Mouse (Mus musculus): ENCODE results near the gene Mbtps2.

The Mbtps2 gene

DNA sequence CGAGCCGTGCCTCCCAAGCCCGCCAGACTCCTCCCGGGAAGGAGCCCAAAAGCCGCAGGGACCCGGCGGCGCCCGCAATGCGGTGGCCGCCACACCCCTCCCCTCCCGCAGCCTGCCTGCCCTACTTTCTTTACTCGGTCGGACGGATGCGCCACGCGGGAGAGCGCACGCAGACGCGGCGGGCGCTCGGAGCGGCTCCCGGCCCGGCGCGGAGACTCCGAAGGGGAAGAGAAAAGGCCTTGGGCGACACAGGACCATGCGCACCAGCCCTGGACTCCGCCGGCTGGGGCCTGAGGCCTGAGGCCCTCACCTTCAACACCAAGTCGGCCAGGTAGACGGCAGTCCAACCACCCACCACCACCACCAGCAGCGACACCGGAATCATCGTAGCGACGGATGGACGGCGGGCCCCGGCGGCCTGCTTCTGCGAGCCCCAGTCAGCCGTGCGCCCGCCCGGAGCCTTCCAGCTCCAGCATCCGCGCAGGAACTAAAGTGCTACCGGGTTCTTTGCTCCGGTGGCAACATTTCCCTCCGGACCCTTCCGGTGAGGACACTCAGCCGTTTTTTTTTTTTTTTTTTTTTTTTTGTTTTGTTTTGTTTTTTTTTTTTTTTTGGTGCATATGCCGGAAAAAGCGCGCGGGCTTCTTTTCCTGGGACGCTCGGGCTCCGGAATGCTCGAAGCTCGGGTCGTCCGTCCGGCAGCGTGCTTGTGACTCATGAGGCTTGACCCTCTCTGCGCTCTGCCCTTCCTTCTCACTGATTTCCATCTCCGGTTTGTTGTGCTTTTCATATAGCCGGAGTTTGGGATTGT lies at the start of gene Mbtps2:
Gene Mbtps2 (minus strand): TSS at position 530 of the 811 bp plus-strand sequence.
- DNase-seq (ENCODE audit: low spot score in 2 of 2), result peak; percentile 46 to 62

DNA sequence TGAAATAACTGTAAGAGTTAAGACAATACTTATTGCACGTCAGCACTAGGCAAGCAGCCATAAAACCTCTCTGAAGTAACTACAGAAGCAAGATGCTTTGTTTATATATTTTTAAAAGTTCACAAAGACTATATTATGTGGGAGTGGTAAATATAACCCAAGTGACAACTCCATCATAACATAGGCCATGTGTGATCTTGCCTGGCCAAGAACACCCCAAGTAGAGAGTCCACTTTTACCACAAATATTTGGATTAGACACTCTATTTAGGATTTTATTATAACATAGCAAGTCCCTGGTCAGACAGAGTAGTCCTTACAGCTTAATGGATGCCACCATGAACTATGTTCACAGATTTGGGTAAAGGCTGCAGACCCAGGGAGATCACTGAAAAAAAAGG lies 47.9 kb upstream of the Mbtps2 start:
- no peak for DNase-seq (ENCODE audit: low spot score in 2 of 2)

DNA sequence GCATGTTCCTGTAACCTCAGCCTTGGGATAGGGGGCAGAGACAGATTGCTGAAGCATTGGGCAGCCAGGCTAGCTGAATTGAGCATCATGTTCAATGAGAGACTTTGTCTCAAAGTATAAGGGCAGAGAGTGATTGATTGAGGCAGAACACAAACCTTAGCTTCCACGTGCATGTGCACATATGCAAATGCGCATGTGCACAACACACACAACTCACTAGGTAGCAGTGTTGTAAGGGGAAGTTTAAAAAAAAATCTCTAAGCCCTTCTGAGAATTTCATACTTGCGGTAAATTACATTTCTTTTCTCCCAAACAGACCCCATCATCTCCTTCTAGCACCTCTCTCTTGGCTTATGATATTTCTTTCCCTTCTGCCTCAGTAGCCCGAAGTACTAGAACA lies 46.2 kb upstream of the Mbtps2 start:
- no peak for DNase-seq (ENCODE audit: low spot score in 2 of 2)

DNA sequence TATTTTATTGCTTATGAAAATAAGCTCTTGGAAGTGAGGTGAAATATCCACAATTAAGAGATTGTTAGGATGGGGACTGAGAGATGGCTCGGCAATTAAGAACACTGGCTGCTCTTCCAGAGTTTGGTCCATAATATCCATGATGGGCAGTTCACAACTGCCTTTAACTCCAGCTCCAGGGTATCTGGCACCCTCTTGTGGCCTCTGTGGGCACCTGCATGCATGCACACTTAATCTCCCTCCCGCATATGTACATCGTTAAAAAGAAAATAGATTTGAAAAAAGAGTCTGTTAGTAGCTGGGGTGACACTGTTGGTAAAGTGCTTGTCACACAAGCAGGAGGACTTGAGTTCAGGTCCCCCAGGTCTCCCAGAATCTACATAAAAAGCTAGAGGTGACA lies 45.8 kb upstream of the Mbtps2 start:
- peak; percentile 3 to 25 for DNase-seq (ENCODE audit: low spot score in 2 of 2)

DNA sequence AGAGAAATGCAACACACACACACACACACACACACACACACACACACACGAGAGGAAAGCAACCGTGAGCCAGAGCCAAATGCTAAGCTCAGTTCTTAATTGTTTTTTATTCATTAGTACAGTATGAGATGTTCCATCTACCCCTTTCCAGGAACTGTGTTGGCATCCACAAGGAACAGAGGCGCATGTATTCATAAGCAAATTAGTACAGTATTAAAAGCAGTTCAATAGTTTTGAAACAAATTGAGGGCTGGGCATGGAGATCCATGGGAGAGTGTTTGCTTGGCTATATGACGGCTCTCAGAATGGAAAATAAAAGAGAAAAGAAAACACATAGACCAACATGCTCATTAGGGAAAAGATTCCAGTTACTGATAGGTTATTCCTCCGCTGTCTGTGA lies 44.3 kb upstream of the Mbtps2 start:
- no peak for DNase-seq (ENCODE audit: low spot score in 2 of 2)

DNA sequence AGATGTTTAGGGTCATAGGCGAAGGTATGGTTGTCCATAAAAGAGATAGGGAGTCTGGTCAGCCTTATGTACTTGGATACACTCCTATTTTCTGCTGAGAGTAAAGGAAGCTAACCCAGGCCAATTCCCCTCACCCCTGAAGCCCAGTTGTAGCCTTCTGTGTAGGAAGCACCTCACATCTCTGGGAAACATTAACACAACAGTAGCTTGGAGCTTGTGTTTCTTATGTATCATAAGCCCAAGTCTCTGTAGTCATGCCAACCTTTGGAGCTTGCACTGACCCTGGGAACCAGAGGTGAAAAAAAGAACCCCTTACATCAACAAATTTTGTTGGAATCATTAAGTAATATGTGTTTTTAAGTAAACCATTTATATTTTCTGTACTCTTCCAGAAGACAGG lies 38.7 kb upstream of the Mbtps2 start:
- no peak for DNase-seq (ENCODE audit: low spot score in 2 of 2)

DNA sequence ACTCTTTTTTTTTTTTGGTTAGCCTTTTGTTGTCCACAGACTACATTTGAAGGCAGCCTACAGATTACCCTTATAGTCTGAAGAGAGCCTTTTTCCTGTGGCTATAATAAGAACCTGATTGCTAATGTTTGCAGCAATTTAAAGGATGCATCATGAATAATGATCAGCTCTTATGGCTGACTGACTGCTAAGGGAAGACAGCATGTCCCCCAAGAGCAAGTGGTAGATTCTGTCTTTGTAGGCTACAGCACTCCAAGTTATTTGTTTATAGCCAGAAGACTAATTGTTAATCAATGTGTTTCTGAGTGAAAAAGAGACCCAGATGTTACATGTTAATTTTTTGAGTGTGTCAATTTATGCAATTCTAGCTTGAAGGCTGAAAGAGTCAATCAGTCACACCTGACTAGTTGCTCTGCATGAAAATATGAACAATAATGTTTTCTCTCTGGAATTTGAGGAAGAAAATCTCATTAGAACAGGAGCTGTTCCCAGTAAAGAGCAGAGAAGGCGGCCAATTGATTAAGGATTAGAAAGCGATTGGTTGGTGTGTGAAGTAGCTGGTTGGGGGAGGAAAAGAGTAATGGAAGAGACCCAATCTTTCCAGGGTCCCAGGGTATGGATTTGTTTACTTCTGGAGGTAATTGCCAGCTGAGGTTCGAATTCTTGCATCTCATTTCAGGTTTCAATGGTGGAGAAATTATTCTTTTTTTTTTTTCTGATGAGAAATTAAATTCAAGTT lies 35.3 kb upstream of the Mbtps2 start:
- no peak for DNase-seq (ENCODE audit: low spot score in 2 of 2)

DNA sequence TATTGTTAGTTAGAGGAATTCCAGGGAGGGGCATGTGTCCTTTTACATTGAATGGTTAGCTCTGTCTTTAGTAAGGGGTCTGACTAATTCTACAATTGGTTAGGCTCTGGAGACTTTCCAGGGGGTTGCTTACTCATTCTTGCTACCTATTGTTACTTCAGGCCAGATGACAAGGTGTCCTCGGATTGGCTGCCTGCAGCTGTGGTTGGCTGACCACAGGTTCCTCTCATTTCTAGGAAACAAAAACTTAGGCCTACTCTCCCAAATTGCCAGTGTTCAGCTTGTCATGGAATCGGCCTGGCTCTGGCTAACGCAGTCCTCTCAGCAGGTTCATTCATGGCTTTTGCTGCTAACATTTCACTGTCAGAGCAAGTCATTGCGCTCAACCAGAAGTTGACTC lies 31.8 kb upstream of the Mbtps2 start:
- DNase-seq (ENCODE audit: low spot score in 2 of 2), result no peak

DNA sequence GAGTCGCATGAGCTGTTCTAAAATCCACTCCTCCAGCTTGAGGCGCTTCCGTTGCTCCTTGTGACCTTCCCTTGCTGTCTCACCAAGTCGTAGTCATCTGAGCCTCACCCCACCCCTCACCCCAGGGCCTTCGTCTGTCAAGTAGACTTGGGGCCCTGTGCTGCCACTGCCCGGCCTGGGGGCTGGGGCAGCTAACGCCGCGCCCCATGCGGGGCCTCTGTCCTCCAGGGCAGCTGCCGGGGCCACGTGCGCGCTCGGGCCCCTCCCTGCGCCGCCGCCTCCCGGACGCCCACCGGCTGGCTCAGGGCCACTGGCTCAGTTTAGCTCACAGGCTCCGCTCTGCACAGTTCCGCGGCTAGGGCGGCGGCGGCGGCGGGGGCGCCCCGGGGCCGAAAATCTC lies 14.4 kb upstream of the Mbtps2 start:
- DNase-seq (ENCODE audit: low spot score in 2 of 2), result no peak

DNA sequence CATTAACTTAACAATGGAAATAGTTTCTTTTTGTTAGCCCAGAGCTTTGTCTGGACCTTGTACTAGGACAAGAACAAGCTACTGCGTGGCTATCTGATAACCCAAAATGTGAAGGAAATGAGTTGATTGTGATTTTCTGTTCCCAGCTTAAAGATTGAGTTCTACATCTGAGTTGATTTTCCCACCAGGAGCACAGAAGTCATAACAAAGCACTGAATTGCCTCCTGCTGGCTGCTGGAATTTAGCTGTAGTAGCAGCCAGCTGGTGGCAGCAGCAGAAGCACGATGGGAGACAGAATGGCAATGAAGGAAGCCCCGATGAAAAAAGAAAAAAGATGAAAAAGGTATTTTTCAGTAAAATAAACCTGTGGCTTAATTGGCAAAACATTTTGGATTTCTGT lies 2.9 kb upstream of the Mbtps2 start:
- DNase-seq (ENCODE audit: low spot score in 2 of 2), result no peak

DNA sequence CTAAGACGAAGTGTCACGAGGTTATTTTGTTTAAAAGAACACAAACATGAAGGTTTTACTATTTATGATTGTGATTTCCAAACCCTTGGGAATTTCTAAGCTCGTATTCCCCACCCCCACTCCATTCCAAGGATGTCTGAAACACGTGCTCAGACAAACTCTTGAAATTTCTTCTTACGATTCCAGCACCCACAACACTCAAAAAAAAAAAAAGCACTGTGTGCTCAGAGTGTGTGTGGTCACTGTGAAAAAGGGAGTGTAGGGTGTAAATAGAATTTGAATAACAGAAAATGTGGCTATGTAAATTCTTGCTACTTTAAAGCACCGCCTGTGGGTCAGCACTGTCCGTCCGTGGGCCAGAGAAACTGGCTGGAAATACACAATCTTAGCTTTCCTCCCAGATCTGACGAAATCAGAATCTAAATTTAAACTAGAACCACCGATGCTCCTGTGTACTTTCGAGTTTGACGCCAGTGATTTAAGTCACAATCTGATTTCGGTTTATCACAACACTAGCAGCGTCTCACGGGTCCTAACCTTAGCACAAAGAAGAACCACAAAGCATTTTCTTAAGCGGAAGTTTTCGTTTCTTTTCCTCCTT lies 830 bp downstream of the Mbtps2 start:
- DNase-seq (ENCODE audit: low spot score in 2 of 2), result no peak

DNA sequence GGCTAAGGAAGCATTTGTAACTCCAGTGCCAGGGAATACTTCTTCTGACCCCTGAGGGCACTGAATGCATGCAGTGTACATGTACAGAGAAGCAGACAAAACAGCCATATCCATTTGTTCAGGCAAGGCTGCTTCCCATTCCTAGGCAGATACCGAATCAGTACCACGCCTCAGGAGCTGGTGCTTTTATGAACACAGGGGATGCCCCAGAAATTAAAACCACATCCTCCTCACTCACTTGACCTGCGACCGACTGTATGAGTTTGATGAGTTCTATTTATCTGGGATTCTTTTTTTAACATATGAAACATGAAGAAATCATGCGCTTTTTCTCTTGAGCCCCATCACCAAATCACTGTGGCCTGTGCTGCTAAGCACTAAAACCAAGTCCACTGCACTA lies 1.7 kb downstream of the Mbtps2 start:
- peak in 1 of 2 experiments; percentile 15 for DNase-seq (ENCODE audit: low spot score in 2 of 2)

DNA sequence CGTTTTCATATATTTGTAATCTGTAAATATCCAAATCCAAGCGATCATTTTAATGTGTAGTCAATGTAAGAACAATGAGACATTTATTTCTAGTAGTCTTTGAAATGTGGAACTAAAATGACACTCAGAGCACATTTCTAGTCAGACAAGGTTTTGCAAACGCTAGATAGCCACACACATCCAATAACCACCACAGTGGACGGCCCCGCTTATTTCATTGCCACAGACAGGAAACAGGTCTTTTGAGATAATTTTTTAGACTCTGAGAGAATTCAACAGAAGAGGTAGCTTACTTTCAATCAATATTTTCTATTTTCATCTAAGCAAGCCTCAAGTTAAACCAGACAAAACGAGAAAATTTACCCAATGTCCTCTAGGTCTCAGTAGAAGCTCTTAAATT lies 2.6 kb downstream of the Mbtps2 start:
- DNase-seq (ENCODE audit: low spot score in 2 of 2), result no peak

DNA sequence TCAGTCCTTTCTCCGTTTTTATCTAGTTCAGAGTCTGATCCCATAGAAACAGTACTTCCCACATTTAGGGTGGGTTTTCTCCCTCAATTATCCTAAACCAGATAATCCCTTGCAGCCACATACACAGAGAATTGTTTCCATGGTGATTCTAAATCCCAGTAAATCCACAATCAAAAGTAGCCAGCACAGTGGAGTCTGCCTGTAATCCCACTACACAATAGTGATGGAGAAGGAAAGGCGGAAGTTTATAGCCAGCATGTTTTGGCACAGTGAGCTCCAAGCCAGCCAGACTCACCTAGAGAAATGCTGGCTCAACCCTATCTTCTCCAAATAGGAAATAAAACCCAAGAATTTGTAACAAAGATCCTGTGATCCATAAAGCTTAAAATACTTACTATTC lies 3.9 kb downstream of the Mbtps2 start:
- no peak for DNase-seq (ENCODE audit: low spot score in 2 of 2)

DNA sequence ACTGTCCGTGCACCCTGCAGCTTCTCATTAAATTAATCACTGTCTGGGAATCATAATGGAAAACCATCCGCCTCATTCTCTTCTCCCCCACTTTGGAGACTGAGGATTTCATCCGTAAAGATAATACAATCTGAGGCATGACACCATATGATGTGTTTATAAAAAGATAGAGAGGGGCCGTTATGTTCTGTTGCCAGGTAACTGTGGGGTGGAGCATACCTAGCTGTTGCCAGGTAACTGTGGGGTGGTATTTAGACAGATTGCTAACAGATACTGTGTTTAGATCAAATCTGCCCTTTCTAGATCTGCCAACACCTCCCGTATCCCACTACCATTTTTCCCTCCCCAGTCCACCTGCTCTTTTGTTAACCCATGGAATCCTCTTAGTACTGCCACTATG lies 11.5 kb downstream of the Mbtps2 start:
- DNase-seq (ENCODE audit: low spot score in 2 of 2), result no peak

DNA sequence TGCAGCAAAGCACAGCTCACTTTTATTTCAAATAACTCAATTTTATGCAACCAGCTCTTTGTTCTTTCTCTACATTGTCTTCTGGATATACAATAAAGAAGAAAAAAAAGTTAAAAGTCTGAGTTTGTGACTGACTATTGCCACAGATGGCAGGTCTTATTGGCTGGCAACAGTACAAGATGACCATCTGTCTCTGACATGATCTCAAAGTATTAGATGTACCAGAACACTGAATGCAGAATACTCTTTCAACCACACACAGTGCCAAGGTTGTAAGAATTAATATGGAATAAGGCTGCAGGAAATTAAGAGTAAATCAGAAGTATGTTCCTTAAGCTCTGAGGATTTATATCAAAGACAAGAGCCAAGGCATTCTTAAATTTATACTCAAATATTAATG lies 12.1 kb downstream of the Mbtps2 start:
- DNase-seq (ENCODE audit: low spot score in 2 of 2), result no peak

DNA sequence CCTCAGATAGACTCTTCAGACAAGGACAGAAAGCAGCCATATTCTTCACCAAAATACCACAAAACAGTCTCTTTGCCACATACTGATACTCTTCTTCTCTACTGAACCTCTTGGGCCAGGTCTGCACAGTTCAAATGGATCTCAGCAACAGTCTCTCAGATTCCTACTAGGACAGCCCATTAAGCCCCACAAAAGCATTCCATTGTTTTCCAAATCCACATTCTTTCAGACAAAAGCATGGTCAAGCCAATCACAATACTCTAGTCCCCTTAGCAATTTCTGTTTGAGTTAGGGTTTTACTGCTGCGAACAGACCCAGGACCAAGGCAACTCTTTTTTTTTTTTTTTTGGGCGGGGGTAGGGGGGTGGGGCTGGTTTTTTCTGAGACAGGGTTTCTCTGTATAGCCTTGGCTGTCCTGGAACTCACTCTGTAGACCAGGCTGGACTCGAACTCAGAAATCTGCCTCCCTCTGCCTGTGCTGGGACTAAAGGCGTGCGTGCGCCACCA lies 19.4 kb downstream of the Mbtps2 start:
- DNase-seq (ENCODE audit: low spot score in 2 of 2), result no peak

DNA sequence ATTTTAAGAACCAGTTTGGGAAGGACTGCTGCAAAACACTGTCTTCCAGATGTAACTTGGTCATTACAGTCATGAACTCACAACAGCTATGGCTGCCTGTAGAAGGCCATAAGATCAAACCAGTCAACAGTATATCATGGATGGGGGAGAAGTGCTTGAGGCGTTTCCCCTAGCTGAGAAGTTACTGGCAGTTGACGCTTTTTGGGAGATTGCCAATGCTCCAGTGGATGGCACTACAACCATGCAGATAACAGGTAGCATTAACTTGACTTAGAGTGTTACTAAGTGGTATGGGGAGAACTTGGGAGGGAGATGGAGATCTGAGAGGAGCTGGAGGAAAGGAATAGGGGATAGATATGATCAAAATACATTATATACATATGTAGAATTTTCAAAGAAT lies 23.8 kb downstream of the Mbtps2 start:
- no peak for DNase-seq (ENCODE audit: low spot score in 2 of 2)

DNA sequence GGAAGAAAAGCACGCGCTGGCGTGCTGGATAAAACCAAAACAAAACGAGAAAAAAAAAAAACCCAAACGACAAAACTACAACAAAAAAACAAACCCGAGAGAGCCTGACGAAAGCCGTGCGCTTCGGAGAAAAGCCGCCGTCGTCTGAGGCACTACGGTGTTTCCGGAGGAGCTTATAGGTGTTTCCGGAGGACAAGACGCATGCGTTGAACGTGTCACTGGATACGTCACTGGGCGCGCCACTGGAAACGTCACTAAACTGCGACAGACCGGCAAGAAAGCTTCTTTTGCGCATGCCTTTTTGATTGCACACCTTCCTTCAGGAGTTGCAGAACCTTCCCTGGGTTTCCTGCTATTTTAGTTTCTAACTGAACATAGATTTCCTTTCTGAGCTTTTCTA lies 29.7 kb downstream of the Mbtps2 start, which contains the start of gene Yy2:
Gene Yy2 (minus strand): TSS at position 146 of the 400 bp plus-strand sequence.
- DNase-seq (ENCODE audit: low spot score in 2 of 2), result no peak

DNA sequence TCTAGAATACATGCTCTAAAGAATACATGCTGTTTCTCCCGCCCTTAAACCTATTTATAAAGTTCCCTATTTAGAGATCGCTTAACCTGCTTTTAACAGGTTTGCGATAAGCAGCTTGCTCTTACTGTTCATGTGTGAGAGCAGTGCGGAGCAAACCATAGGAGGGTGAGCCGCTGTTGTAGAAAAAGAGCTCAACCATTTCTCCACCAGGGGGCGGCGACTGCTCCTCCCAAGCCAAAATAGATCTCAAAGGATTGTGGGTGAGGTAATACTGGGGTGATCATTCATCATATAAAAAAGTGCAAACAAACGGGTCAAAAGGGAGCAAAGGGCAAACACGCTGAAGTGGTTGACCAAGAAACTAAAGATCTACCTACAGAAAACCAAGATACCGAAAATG lies 34.7 kb downstream of the Mbtps2 start:
- DNase-seq (ENCODE audit: low spot score in 2 of 2), result peak; percentile 1 to 13

DNA sequence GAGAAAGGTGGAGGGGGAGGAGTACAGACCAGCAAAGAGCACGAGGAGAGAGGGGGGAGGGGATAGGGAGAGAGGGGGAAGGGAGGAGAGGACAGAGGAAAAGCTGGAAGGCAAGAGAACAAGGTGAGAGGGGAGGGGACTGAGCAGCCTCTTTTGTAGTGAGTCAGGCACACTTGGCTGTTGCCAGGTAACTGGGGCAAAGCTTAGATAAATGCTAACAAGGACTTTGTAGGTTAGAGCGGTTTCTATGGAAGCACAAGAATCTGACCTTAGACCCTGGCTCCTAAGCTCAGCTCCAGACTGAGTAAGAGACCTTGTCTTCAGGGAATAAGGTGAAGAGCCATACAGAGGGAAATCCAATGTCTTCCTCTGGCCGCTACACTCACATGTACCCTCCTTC lies 51.4 kb downstream of the Mbtps2 start:
- DNase-seq (ENCODE audit: low spot score in 2 of 2), result no peak

DNA sequence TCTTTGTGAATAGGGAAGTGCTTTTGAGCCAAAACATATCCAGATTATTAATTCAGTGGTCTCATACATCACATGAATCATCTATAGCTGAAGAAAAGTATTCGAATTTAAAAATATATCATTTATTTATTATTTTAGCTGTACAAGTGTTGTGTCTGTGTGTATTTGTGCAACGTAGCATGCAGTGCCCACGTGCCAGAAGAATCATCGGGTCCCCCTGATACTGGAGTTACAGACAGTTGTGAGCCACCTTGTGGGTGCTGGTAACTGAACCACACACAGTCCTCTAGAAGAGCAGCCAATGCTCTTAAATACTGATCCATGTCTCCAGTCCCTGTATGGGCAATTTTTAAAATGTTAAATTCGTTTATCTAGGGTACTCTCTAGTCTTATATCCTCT lies 92.1 kb downstream of the Mbtps2 start:
- DNase-seq (ENCODE audit: low spot score in 2 of 2), result no peak

DNA sequence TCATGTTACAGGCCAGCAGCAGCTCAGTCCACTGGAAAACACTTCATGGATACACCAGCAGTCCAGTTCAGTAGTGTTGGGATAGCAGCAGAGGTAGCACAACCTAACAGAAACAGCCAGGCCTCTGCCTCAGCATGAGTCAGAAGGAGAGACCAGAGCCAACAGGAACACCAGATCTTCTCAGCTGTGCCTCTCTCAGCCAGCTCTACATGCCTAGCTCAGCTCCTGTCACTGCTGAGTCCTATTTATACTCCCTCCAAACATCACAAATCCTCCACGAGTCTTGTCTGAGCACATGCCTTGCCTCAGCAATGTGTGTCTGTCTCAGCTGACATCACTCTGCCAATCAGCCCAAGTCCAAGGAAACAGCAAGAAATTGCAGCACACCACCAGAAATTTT lies 94.0 kb downstream of the Mbtps2 start:
- DNase-seq (ENCODE audit: low spot score in 2 of 2), result no peak

All from natural killer cell, adult 2 months (primary cell).